Mouse (Mus musculus): ENCODE data around the gene Cdk13. TPM values are rescaled to one million over a fixed set of nuclear protein-coding genes. Genes with fewer than 3 reads are reported as not detected.

Gene Cdk13
- total RNA-seq (2015) (82.3 and 90.9 TPM in 2 replicates), total RNA-seq (2017) (43.9 and 73.1 TPM in 2 replicates)

- peak; percentile 83 for ATAC-seq (replicated peaks; ENCODE audit: poor library complexity)
Observed at GRCm38 (mm10) chr13:17804909-17805613, at the start of gene Cdk13. TSS of gene Cdk13 (minus strand) at chr13:17805097.

DNA sequence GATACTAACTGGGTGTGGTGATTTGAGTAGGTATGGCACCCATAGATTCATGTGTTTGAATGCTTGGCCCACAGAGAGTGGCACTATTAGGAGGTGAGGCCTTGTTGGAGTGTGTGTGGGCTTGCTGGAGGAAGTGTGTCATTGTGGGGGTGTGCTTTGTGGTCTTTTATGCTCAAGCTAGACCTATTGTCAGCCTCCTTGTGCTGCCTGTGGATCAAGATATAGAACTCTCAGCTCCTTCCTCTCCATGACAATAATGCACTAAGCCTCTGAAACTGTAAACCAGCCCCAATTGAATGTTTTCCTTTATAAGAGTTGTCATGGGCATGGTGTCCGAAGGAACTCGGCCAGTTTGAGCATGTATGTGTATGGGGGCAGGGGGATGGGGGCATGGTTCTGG lies 38.4 kb upstream of the Cdk13 start:
- ATAC-seq (replicated peaks; ENCODE audit: poor library complexity), result no peak

- ATAC-seq (replicated peaks; ENCODE audit: poor library complexity), result no peak
Observed at GRCm38 (mm10) chr13:17842756-17843155, 37.9 kb upstream of the Cdk13 start.

GRCm38 (mm10) chr13:17839137-17839536 lies 34.2 kb upstream of the Cdk13 start:
- no peak for ATAC-seq (replicated peaks; ENCODE audit: poor library complexity)

DNA sequence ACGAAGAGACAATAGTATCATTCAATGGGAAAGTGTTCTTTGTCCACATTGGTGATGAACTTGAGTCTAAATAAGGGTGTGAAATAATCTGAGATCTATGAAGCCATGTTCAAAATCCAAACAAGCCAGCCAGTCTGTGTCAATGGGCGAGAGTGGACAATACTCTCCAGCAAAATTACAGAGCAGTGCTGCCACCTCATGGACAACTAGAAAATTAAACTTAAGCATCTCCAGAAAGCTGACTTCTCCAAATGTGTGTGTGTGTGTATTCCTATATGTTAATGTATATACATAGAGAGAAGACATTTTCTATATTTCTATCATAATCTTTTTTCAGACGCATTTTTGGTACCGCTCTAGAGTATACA lies 33.6 kb upstream of the Cdk13 start:
- peak; percentile 78 for ATAC-seq (replicated peaks; ENCODE audit: poor library complexity)

DNA sequence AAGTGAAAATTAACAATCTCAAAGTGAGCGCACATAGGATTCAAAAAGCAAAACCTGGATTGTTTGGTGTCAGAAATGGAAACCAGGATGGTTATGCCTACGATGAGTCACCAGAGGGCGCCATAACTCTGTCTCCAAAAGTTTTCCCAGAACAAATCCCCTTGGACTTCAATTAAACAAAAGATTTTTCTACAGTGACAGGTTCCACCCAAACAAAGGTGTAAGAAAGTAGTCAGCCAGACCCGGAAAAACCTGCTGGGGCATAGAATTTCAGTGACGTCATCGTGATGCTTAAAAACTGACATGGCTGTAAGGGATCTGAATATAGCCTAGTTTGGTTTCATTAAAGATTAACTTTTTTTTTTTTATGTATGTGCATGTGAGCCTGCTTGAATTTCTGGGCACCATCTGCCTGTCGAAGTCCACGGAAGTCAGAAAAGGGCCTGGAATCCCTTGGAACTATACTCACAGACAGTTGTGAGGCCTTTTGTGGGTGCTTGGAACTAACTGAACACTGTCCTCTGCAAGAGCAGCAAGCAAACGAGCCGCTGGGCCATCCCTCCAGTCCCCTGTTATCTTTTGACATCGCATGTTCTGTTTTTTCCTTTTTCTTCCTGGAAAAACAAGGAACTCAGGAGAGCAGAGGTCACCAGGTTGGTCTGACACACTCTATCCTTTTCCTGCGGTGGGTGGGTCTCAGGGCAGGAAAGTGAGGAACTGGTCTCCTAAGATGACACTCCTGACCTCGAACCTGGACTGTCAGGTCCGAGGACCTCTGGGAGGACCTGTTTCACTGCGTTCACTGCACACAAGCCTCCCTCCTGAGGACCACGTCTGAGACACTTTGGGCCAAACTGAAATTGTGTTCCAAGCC lies 33.0 kb upstream of the Cdk13 start:
- peak; percentile 58 for ATAC-seq (replicated peaks; ENCODE audit: poor library complexity)

DNA sequence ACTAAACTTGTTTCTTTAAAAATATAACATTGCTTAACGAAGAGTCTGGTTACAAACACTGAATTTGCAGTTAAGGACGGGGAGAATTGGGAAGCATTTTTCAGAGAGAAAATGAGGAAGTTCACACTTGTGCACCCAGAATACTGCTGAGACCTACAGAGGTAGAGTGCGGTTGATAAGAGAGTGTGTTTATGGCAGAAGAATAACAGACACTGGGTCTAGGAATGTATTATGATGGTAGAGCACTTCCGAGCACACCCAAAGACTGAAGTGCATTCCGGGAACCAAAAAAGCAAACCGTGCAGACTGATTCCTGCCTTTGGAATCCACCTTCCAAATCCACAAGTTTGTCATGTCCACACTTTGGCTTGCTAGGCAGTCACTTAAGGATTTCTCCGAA lies 31.9 kb upstream of the Cdk13 start:
- peak; percentile 71 for ATAC-seq (replicated peaks; ENCODE audit: poor library complexity)

DNA sequence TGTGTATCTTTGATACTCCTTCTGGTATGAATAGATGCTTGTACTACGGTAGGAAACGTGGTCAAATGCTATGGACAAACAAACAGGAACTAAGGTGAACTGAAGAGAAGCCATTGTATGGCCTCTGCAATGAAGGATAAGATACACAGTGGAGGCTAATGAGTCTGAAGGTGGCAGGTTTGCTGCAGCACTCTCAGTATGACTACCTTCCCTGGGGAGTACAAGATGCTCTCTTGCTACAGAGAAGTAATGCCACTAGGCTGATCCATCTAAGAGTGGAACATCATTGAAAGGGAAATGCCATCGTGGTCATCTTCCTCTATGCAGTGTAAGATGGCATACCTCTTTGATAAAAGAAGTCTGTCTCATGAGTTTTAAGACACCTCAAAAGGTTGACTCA lies 28.0 kb upstream of the Cdk13 start:
- no peak for ATAC-seq (replicated peaks; ENCODE audit: poor library complexity)

GRCm38 (mm10) chr13:17817226-17817625 lies 12.3 kb upstream of the Cdk13 start:
- no peak for ATAC-seq (replicated peaks; ENCODE audit: poor library complexity)

DNA sequence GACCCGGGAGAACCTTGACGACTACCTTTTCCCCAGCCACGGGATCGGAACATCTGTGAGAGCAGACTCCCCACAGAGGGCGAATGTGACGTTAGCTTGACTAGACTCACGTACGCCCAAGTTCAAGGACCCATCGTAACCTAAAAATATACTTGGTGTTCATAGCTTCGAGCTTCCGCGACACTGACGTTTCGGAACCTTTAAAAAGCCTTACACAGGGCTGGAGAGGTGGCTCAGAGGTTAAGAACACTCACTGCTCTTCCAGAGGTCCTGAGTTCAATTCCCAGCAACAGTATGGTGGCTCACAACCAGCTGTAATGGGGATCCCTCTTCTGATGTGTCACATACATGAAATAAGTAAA lies 698 bp upstream of the Cdk13 start:
- no peak for ATAC-seq (replicated peaks; ENCODE audit: poor library complexity)

DNA sequence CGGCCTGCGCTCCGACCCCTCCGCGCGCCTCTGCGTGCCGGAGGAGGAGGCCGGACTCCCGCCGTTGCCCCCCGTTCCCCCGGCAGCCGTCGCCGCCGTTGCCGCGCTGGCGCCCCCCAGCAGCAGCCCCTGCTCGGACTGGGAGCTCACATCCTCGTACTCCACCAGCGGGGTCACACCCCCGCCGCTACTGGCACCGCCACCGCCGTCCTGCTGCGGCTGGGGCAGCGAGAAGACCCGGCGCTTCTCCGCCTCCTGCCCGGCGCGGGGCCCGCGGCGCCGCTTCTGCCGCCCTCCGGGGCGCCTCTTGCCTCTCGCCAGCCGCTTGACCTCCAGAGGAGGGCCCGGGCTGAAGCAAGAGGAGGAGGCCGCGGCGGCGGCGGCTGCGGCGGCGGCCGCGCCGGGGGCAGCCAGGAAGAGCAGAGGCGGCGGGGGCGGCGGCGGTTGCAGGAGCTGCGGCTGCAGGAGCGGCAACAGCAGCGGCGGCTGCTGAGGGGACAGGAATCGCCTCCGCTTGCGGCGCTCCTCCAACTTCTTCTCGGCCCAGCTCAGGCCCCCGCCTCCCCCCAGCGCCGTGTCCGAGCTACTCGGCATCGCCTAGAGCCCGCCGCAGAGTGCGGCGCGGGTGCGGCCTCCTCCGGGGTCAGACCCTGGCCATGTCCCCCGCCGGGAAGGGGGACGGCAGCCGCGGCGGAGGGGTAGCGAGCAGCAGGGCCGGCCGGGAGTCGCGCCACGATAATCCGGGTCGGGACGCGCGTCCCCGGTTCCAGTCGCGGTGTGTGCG lies 647 bp downstream of the Cdk13 start:
- no peak for ATAC-seq (replicated peaks; ENCODE audit: poor library complexity)

GRCm38 (mm10) chr13:17803331-17804057 lies 1.4 kb downstream of the Cdk13 start:
- ATAC-seq (replicated peaks; ENCODE audit: poor library complexity), result peak; percentile 49

DNA sequence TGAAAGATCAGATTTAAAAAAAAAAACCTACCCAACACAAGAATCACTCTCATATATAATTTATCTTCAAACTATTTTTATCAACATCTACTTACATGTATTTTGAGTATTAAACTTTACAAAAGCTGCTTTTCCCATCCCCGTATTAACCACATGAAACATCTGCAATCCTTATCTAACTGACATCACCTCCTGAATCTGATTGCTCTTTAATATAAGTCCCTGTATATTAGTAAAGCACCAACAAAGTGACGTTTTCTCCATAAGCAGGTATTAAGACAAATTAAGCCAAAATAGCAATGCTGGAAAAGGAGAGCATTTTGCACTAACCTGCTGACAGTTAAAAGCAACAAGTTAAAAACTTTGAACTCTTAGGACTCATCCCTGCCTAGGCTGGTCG lies 2.0 kb downstream of the Cdk13 start:
- ATAC-seq (replicated peaks; ENCODE audit: poor library complexity), result no peak

- no peak for ATAC-seq (replicated peaks; ENCODE audit: poor library complexity)
Observed at GRCm38 (mm10) chr13:17799735-17800134, 5.2 kb downstream of the Cdk13 start.

GRCm38 (mm10) chr13:17795757-17796456 lies 9.0 kb downstream of the Cdk13 start:
- ATAC-seq (replicated peaks; ENCODE audit: poor library complexity), result peak; percentile 29; the same call in 1 of the 2 replicates

DNA sequence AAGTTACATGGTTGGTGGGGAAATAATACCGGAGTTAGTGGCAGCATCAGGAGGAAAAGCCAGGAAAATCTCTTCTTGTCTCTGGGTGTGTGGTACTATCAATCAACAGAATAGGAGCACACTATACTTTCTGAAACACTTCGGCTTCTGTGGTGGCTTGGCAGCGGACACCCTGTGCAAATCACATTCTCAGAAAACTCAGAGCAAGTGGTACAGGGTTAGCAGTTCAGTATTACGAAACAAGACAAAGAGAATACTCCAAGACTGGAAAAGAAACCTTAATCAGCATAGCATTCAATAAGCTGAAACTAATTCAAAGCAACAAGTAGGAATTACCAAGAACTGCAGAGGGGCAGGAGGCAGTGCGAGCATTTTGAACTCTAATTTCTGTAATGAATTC lies 21.3 kb downstream of the Cdk13 start:
- ATAC-seq (replicated peaks; ENCODE audit: poor library complexity), result no peak

- ATAC-seq (replicated peaks; ENCODE audit: poor library complexity), result peak; percentile 49
Observed at GRCm38 (mm10) chr13:17779923-17780322, 25.0 kb downstream of the Cdk13 start.

- no peak for ATAC-seq (replicated peaks; ENCODE audit: poor library complexity)
Observed at GRCm38 (mm10) chr13:17776303-17776702, 28.6 kb downstream of the Cdk13 start.

GRCm38 (mm10) chr13:17775364-17775763 lies 29.5 kb downstream of the Cdk13 start:
- peak; percentile 45 for ATAC-seq (replicated peaks; ENCODE audit: poor library complexity)

- ATAC-seq (replicated peaks; ENCODE audit: poor library complexity), result peak; percentile 87
Observed at GRCm38 (mm10) chr13:17773112-17773511, 31.8 kb downstream of the Cdk13 start.

Data from megakaryocyte progenitor cell, adult 5-6 weeks (primary cell).